Mouse (Mus musculus): Measurements from ENCODE around the gene Ski.

Ski gene

GRCm38 (mm10) chr4:155234371-155235310 lies 12.2 kb upstream of the Ski start:
- DNase-seq (ENCODE audit: low spot score): no peak

- DNase-seq (ENCODE audit: low spot score): no peak
Measured at GRCm38 (mm10) chr4:155233878-155234277, 11.5 kb upstream of the Ski start.

- no peak for DNase-seq (ENCODE audit: low spot score)
Measured at GRCm38 (mm10) chr4:155228461-155228860, 6.1 kb upstream of the Ski start.

GRCm38 (mm10) chr4:155227986-155228385 lies 5.6 kb upstream of the Ski start:
- no peak for DNase-seq (ENCODE audit: low spot score)

GRCm38 (mm10) chr4:155225918-155226317 lies 3.5 kb upstream of the Ski start:
- DNase-seq (ENCODE audit: low spot score): no peak

- DNase-seq (ENCODE audit: low spot score): no peak
Measured at GRCm38 (mm10) chr4:155223594-155224528, 1.5 kb upstream of the Ski start.

GRCm38 (mm10) chr4:155222841-155223593 lies 625 bp upstream of the Ski start:
- DNase-seq (ENCODE audit: low spot score): peak; percentile 92

- DNase-seq (ENCODE audit: low spot score): peak; percentile 24
Measured at GRCm38 (mm10) chr4:155221599-155222551, 517 bp downstream of the Ski start.

GRCm38 (mm10) chr4:155221106-155221505 lies 1.3 kb downstream of the Ski start:
- DNase-seq (ENCODE audit: low spot score): no peak

- no peak for DNase-seq (ENCODE audit: low spot score)
Measured at GRCm38 (mm10) chr4:155220213-155221100, 1.9 kb downstream of the Ski start.

GRCm38 (mm10) chr4:155219271-155220212 lies 2.9 kb downstream of the Ski start:
- no peak for DNase-seq (ENCODE audit: low spot score)

- no peak for DNase-seq (ENCODE audit: low spot score)
Measured at GRCm38 (mm10) chr4:155218104-155218732, 4.2 kb downstream of the Ski start.

GRCm38 (mm10) chr4:155217241-155218103 lies 4.9 kb downstream of the Ski start:
- DNase-seq (ENCODE audit: low spot score): no peak

GRCm38 (mm10) chr4:155215773-155216630 lies 6.4 kb downstream of the Ski start:
- DNase-seq (ENCODE audit: low spot score): no peak

GRCm38 (mm10) chr4:155215203-155215602 lies 7.2 kb downstream of the Ski start:
- DNase-seq (ENCODE audit: low spot score): no peak

GRCm38 (mm10) chr4:155214793-155215192 lies 7.6 kb downstream of the Ski start:
- no peak for DNase-seq (ENCODE audit: low spot score)
